Mouse (Mus musculus) stomach, postnatal 0 days (tissue): ENCODE data around the gene Bsn. TPM values are rescaled to one million over a fixed set of nuclear protein-coding genes. Genes with fewer than 3 reads are reported as not detected.
A peak's percentile ranks its signal among the peaks of the same experiment; 100 is the strongest.

Source experiments
- ATAC-seq: fragments of 200-750 bp; cut with Nextera tagmentation; 2 replicates; pipeline ENCODE4 v1.8.0; 2017; ENCODE audit not compliant: low FRiP score, low TSS enrichment
- DNase-seq: peaks from one replicate; pipeline ENCODE4 v3.0.0-alpha.2; 2016; ENCODE audit warnings: low spot score
- H3K27ac ChIP-seq: fragments of 300-500 bp; sonication (generic); replicated peaks from 2 replicates; pipeline ENCODE4 v1.5.1; 2014; ENCODE audit warnings: mild to moderate bottlenecking, control low read depth
- H3K27me3 ChIP-seq: fragments of 300-500 bp; sonication (generic); 2 replicates; pipeline ENCODE4 v1.6.1; 2014; ENCODE audit warnings: low read length; ENCODE audit not compliant: control insufficient read depth, insufficient read depth
- H3K36me3 ChIP-seq: fragments of 300-500 bp; sonication (generic); 2 replicates; pipeline ENCODE4 v1.6.1; 2014; ENCODE audit warnings: low read length, mixed read lengths; ENCODE audit not compliant: control insufficient read depth, insufficient read depth
- H3K4me1 ChIP-seq: fragments of 300-500 bp; sonication (generic); replicated peaks from 2 replicates; pipeline ENCODE4 v1.6.1; 2014; ENCODE audit warnings: antibody characterized with exemption; ENCODE audit not compliant: control insufficient read depth, insufficient read depth
- H3K4me2 ChIP-seq: fragments of 300-500 bp; sonication (generic); replicated peaks from 2 replicates; pipeline ENCODE4 v1.6.1; 2014; ENCODE audit warnings: low read depth, mild to moderate bottlenecking, control low read depth, moderate library complexity
- H3K4me3 ChIP-seq: fragments of 300-500 bp; sonication (generic); 2 replicates; pipeline ENCODE4 v1.5.1; 2014; ENCODE audit warnings: low read depth, low read length, control low read depth
- H3K9ac ChIP-seq: fragments of 300-500 bp; sonication (generic); 2 replicates; pipeline ENCODE4 v1.6.1; 2014; ENCODE audit warnings: mild to moderate bottlenecking, low read length, control low read depth, mixed read lengths
- H3K9me3 ChIP-seq: fragments of 300-500 bp; sonication (generic); 2 replicates; pipeline ENCODE4 v1.6.1; 2016; ENCODE audit warnings: low read length; ENCODE audit not compliant: control insufficient read depth
- CTCF ChIP-seq: IDR thresholded peaks from 2 replicates; pipeline ENCODE4 v1.5.1; 2016; ENCODE audit warnings: antibody characterized with exemption, low read depth, mild to moderate bottlenecking, moderate library complexity
- EP300 ChIP-seq: optimal IDR thresholded peaks from 2 replicates; pipeline ENCODE3; 2016; ENCODE audit warnings: antibody characterized with exemption
- WGBS: fragments of 180-500 bp; shearing (Covaris S2); extraction: QIAGEN DNeasy Blood & Tissue Kit; methylation state at CpG from one replicate; pipeline ENCODE4 v1.1.7; 2014; 5-methylcytosine and 5-hydroxymethylcytosine counted together
- polyA plus RNA-seq: library from polyadenylated mRNA; unstranded; fragments of >200 nt; fragmentation: Nextera tagmentation; extraction: Ambion mirVana; gene quantifications from 2 replicates; pipeline ENCODE4 v1.2.1, GENCODE M21; 2015

Bsn gene
- polyA plus RNA-seq, 1 experiment from 2014 or later, result 1.6 TPM

DNA sequence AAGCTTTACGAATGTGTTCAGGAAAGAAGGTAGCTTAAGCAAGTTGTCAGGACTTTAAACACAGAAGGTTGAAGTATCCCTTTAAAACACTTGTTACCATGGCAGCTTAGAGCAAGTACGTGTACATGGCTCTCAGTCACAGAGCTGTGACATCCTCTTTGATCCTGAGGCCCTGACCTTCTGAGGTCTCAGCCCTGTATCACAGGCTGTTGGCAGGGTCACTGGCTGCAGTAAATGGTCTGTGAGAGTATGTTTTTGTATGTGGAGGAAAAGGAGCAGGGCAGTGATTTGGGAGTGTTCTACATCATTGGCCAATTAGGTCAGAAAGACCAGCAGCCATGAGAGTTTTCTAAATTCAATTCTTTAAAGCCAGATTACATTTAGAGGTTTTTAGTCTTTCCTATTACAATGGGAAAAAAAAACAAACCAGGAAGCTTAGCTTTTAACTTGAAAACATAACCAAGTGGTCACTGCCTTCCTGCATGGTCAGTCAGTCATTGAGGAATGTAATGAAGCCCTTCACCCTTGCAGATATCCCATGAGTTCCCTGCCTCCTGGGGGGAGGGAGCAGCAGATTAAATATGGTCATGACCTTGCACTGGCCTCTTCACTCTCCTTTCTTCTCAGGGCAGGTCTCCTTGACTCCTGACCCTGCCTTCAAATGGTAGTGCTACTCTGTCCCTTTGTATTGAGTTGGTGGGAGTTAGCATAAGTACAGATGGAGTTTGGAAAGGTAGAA, 37.9 kb upstream of the Bsn start:
- Histone ChIP-seq H3K4me2 (no peak overlapping the region), H3K4me3 (no peak overlapping the region), H3K4me1 (no peaks in the 10 kb centered on the region), H3K9ac (no peak overlapping the region), H3K27me3 (no peaks in the 10 kb centered on the region), H3K9me3 (no peaks in the 10 kb centered on the region), H3K27ac (no peak overlapping the region), H3K36me3 (no peaks in the 10 kb centered on the region)
- DNase-seq (no peak), ATAC-seq (no peak)
- TF ChIP-seq CTCF, result no peak
- TF ChIP-seq EP300, result no peak
- 22% methylated on average over 2 of the region's 2 CpGs for WGBS

- Histone ChIP-seq H3K27me3 (no peaks in the 10 kb centered on the region), H3K4me2 (no peak overlapping the region), H3K9me3 (no peaks in the 10 kb centered on the region), H3K4me3 (no peak overlapping the region), H3K27ac (no peak overlapping the region), H3K36me3 (no peaks in the 10 kb centered on the region), H3K9ac (no peak overlapping the region), H3K4me1 (no peaks in the 10 kb centered on the region)
- no peak for TF ChIP-seq CTCF
- no peak for TF ChIP-seq EP300
- DNase-seq, result no peak
- ATAC-seq, result no peak
- 86% methylated on average over 2 of the region's 2 CpGs for WGBS
These were observed 35.0 kb upstream of the Bsn start for GRCm38 (mm10) chr9:108225166-108225565.

DNA sequence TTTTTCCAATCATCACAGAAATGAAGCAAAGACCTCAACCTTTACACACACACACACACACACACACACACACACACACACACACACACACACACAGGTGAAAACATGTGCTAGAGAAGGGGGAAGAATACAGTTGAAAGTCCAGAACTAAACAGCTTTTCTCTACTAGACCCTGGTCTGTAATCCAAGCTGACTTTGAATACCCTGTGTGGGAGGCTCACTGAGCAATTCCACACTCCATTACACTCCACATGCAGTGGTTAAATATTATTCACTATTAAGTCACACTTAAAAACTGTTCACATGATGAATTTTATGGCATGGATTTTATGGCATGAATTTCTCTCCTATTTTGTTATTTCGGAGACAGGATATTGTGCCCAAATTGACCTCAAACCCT, 33.4 kb upstream of the Bsn start:
- ATAC-seq (no peak), DNase-seq (no peak)
- Histone ChIP-seq H3K27ac (no peak overlapping the region), H3K9me3 (no peaks in the 10 kb centered on the region), H3K4me1 (no peaks in the 10 kb centered on the region), H3K36me3 (no peaks in the 10 kb centered on the region), H3K27me3 (no peaks in the 10 kb centered on the region), H3K4me2 (no peak overlapping the region), H3K4me3 (no peak overlapping the region), H3K9ac (no peak overlapping the region)
- TF ChIP-seq EP300 (no peak), CTCF (no peak)
- WGBS, result 88% methylated on average over 1 of the region's 1 CpGs

DNA sequence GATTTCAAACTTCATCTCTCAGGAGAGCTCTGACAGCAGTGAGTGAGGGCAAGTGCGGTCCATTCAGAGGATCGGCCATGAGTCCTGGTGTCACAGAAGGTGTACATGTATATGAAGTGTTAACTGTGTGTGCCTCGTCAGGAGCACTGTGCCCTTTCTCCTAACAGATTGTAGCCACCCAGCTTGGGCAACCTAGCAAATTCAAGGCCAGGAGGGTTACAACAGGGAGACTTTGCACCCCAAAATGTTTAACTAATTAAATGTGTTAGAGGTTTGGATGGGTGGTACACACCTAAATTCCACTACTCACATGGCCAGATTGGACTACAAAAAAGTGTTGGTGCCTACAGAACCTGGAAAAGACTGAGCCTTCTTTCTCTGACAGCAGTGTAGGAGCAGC, 31.4 kb upstream of the Bsn start:
- Histone ChIP-seq H3K4me3 (no peak overlapping the region), H3K9ac (no peak overlapping the region), H3K27ac (peak overlapping the region; percentile 40; the same call in 1 of the 2 replicates), H3K9me3 (no peaks in the 10 kb centered on the region), H3K36me3 (peaks cover 10% of the 10 kb centered on the region), H3K4me1 (no peaks in the 10 kb centered on the region), H3K4me2 (no peak overlapping the region), H3K27me3 (no peaks in the 10 kb centered on the region)
- DNase-seq, result no peak
- ATAC-seq, result no peak
- 90% methylated on average over 3 of the region's 3 CpGs for WGBS
- TF ChIP-seq EP300 (no peak), CTCF (no peak)

DNA sequence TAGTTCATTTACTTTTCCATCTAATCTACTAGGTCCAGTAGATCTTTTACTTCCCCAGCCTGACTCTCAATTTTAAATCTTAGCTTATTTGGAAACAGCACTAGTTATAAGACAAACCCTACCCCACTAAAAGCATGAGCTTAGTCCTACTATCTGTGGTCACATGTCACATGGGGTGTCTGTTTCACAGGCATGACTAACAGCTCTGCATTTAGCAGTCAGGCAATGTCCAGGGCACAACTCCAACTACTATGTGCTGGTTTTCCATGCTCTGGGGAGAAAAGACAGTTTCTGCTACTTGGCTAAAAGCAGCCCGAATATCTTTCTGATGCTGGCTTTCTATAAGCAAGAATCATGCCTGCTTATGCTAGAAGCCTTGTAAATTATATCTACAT, 30.2 kb upstream of the Bsn start:
- Histone ChIP-seq H3K27me3 (no peaks in the 10 kb centered on the region), H3K27ac (peak overlapping the region; percentile 75), H3K4me3 (no peak overlapping the region), H3K36me3 (peaks cover 10% of the 10 kb centered on the region), H3K4me1 (no peaks in the 10 kb centered on the region), H3K9me3 (no peaks in the 10 kb centered on the region), H3K4me2 (no peak overlapping the region), H3K9ac (no peak overlapping the region)
- no peak for TF ChIP-seq EP300
- no peak for TF ChIP-seq CTCF
- 73% methylated on average over 1 of the region's 1 CpGs for WGBS
- DNase-seq, result no peak
- no peak for ATAC-seq

GRCm38 (mm10) chr9:108219766-108220379, 29.7 kb upstream of the Bsn start:
- Histone ChIP-seq H3K27me3 (no peaks in the 10 kb centered on the region), H3K9ac (no peak overlapping the region), H3K27ac (peak overlapping the region; percentile 75), H3K4me2 (no peak overlapping the region), H3K4me3 (no peak overlapping the region), H3K4me1 (no peaks in the 10 kb centered on the region), H3K9me3 (no peaks in the 10 kb centered on the region), H3K36me3 (peaks cover 10% of the 10 kb centered on the region)
- DNase-seq (peak; percentile 22), ATAC-seq (0 out of 2 replicates have a peak, but pooled peaks have one; percentile 54)
- no peak for TF ChIP-seq EP300
- TF ChIP-seq CTCF, result no peak
- WGBS, result 61% methylated on average over 12 of the region's 12 CpGs
